Comparison of ENCODE assay signal across 9 mouse cellular contexts in the genomic region with DNA sequence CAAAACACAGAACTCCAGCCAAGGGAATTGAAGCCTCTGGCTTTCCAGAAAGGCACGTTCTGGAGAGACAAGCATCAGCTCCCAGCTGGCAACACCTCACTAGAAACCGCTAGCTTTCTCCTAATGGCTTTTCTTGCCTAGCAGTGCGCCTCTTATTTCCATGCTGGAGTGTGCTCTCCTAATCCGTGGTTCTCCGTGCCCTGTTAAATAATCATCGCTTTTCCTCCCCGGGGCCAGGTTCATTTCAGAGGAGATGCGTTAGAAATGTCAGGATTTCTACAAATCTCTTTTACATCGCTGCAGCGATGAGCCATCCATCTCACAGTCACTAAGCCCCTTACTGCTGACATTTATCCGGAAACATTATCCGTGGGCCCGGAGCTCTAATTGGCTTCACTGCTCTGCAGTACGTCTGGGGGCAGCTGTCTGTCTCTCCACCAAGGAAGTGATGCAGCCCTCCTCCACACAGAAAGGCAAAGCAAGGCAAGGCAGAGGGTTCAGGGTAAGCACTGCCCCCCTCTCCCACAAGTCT.
DNase-seq lines count a peak whose midpoint lies in the region; ATAC-seq and TF ChIP-seq lines count a peak whose summit lies in the region.
"Had no signal": no experiment of that assay in that cellular context is flagged by ENCODE, and none has a peak within 500 bp of the region (broad histone marks: within the 10 kb centered on the region; RNA-seq: fewer than 3 reads in every experiment).

No protein-coding gene starts in this region.

- no peak overlapping the region for H3K4me2 ChIP-seq in liver, embryonic 11.5 days
- no peak overlapping the region for H3K4me2 ChIP-seq in liver, postnatal 0 days (ENCODE audit: low read depth, low read length)

- no peaks in the 10 kb centered on the region for H3K27me3 ChIP-seq in heart, embryonic 10.5 days (ENCODE audit: insufficient read depth, poor library complexity, severe bottlenecking)
- H3K27me3 ChIP-seq in liver, embryonic 11.5 days (replicated peaks; ENCODE audit: control insufficient read depth, insufficient read depth, low read length): no peaks in the 10 kb centered on the region
- no peaks in the 10 kb centered on the region for H3K27me3 ChIP-seq in liver, postnatal 0 days (ENCODE audit: insufficient read depth, low read length)

- no peak for DNase-seq in heart, embryonic 10.5 days (ENCODE audit: low spot score)
- DNase-seq in heart, postnatal 14 days: no peak
- DNase-seq in liver, embryonic 11.5 days (ENCODE audit: low spot score): peak; percentile 31
- no peak for DNase-seq in liver, postnatal 0 days
- DNase-seq in layer of hippocampus, postnatal 36 days: peak; percentile 31 to 38
- peak; percentile 41 to 45 for DNase-seq in right cerebral cortex, adult 2 months (ENCODE audit: low spot score in 2 of 2)
- no peak for DNase-seq in cerebellum, postnatal 36 days
- no peak for DNase-seq in spleen, postnatal 4 days (ENCODE audit: low spot score in 2 of 2)
- DNase-seq: lung, postnatal 10 days had no signal

- peaks cover 13% of the 10 kb centered on the region; the same call in 1 of the 2 replicates for H3K4me1 ChIP-seq in heart, embryonic 10.5 days
- no peaks in the 10 kb centered on the region for H3K4me1 ChIP-seq in liver, embryonic 11.5 days (replicated peaks; ENCODE audit: control insufficient read depth, insufficient read depth, low read length)
- no peaks in the 10 kb centered on the region for H3K4me1 ChIP-seq in liver, postnatal 0 days (ENCODE audit: insufficient read depth)

- TF ChIP-seq EP300 in liver, postnatal 0 days (IDR thresholded peaks at IDR 0.05; ENCODE audit: low read depth): no peak

- no peaks in the 10 kb centered on the region for H3K9me3 ChIP-seq in heart, embryonic 10.5 days
- no peaks in the 10 kb centered on the region for H3K9me3 ChIP-seq in liver, embryonic 11.5 days (ENCODE audit: control insufficient read depth, low read length)
- H3K9me3 ChIP-seq in liver, postnatal 0 days (ENCODE audit: low read length): no peaks in the 10 kb centered on the region; the same call in 1 of the 2 replicates

- peak overlapping the region; percentile 34; the same call in 1 of the 2 replicates for H3K4me3 ChIP-seq in heart, embryonic 10.5 days
- H3K4me3 ChIP-seq in liver, embryonic 11.5 days (ENCODE audit: low read depth, low read length): no peak overlapping the region
- H3K4me3 ChIP-seq in liver, postnatal 0 days (ENCODE audit: low read depth, low read length): no peak overlapping the region

- ATAC-seq in liver, embryonic 11.5 days (replicated peaks; ENCODE audit: low FRiP score): peak; percentile 50; the same call in 1 of the 2 replicates
- ATAC-seq in liver, postnatal 0 days: no peak

- no peak overlapping the region for H3K9ac ChIP-seq in liver, embryonic 11.5 days (ENCODE audit: low read depth, low read length)
- H3K9ac ChIP-seq in liver, postnatal 0 days (replicated peaks): no peak overlapping the region

- intact Hi-C loops in heart, postnatal 14 days (cut with DNase I): no loop called here

- no peaks in the 10 kb centered on the region for H3K36me3 ChIP-seq in heart, embryonic 10.5 days
- no peaks in the 10 kb centered on the region for H3K36me3 ChIP-seq in liver, embryonic 11.5 days (ENCODE audit: control insufficient read depth, insufficient read depth, low read length)
- H3K36me3 ChIP-seq in liver, postnatal 0 days (replicated peaks; ENCODE audit: insufficient read depth, low read length): no peaks in the 10 kb centered on the region

- no peak overlapping the region for H3K27ac ChIP-seq in heart, embryonic 10.5 days
- no peak overlapping the region for H3K27ac ChIP-seq in liver, embryonic 11.5 days (ENCODE audit: low read depth, low read length)
- H3K27ac ChIP-seq in liver, postnatal 0 days (ENCODE audit: low read depth): no peak overlapping the region

- TF ChIP-seq CTCF in liver, postnatal 0 days (IDR thresholded peaks at IDR 0.05; ENCODE audit: low read depth): no peak

- 50% methylated on average over 14 of the region's 14 CpGs for WGBS in heart, embryonic 10.5 days
- WGBS in liver, embryonic 11.5 days: 58% methylated on average over 14 of the region's 14 CpGs
- 76% methylated on average over 14 of the region's 14 CpGs for WGBS in liver, postnatal 0 days (ENCODE audit: insufficient replicate concordance)

Comparison
In these comparisons a context has a peak if more than half of its experiments do, and no peak if none do; other contexts are left out.
1. DNase-seq: peak in liver, embryonic 11.5 days (single experiment), layer of hippocampus, postnatal 36 days (2 of 2) and right cerebral cortex, adult 2 months (2 of 2); none in heart, embryonic 10.5 days (single experiment), heart, postnatal 14 days (0 of 2), liver, postnatal 0 days (single experiment), cerebellum, postnatal 36 days (0 of 2) and spleen, postnatal 4 days (0 of 2).